Mouse (Mus musculus): Measurements from ENCODE around the gene Fgf15. TPM values are rescaled to one million over a fixed set of nuclear protein-coding genes. Genes with fewer than 3 reads are reported as not detected.
A peak's percentile ranks its signal among the peaks of the same experiment; 100 is the strongest.
"Not testable (repeated sequence)": the region's sequence is repeated elsewhere in the genome, so short reads cannot be mapped to it uniquely, and the experiment has no call there.

Fgf15 gene
- polyA plus RNA-seq, 1 experiment: 1.3 TPM

DNA sequence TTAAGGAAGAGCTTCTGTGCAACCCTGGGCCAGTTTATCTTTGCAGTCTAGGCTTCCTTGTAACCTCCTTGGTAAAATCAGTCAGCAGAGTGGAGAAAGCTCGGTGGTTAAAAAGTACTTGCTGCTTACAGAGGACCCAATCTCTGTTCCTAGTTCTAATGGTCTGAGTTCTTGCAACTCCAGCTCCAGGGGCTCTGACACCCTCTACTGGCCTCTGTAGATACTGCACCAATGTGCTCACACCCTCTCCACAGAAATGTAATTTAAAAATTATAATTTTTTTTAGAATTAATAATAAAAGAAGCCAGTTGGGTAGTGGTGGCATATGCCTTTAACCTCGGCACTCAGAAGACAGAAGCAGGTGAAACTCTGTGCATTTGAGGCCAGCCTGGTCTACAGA, 8.7 kb upstream of the Fgf15 start:
- TF ChIP-seq GATA1 (IDR thresholded peaks at IDR 0.05; ENCODE audit: borderline replicate concordance, low read length) (no peak), FLI1 (IDR thresholded peaks at IDR 0.05; ENCODE audit: low read length) (no peak)

DNA sequence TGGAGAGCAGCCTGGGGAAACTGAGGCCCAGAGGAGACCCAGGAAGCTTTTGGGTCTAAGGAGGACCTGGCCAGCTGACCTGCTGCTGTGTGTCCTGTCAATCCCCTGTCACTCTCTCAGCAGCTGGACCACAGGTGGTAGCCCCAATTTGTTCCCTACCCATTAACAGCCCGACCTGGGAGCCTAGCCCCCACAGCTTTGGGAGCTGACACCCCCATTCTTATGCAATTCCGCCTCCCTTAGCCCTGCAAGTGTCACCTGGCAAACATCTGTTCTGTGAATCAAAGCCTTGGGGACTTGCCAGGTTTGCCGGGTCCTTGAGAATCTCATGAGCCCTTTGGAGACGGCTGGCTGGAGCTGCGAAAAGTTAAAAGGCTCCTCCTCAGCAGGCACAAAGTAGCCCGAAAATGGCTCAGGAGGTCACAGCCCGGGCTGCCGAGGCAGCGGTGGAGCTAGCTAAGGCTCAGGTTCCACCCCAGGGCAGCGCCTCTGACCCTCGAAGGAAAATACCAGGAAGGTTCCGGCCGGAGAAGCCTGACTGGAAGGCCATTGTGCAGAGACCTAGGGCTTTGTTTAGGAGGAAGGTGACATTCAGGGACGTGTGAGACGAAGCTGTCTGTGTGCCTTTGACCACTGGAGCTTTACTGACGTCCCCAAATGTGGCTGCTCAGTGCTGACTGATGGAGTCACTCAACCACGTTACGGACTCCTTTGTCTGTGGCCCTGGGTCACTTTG, 7.6 kb upstream of the Fgf15 start:
- Histone ChIP-seq H3K4me3 (replicated peaks) (no peak overlapping the region), H3K4me1 (no peaks in the 10 kb centered on the region), H3K36me3 (replicated peaks; ENCODE audit: low read length) (no peaks in the 10 kb centered on the region), H3K9me3 (0 out of 2 replicates have a peak, but pooled peaks cover 7% of the 10 kb centered on the region), H3K27me3 (replicated peaks) (peaks cover 58% of the 10 kb centered on the region)
- TF ChIP-seq GATA1 (IDR thresholded peaks at IDR 0.05; ENCODE audit: borderline replicate concordance, low read length): no peak
- no peak for TF ChIP-seq FLI1 (IDR thresholded peaks at IDR 0.05; ENCODE audit: low read length)

More for the DNA sequence above, 8.7 kb upstream of the Fgf15 start:
- Histone ChIP-seq H3K9me3 (0 out of 2 replicates have a peak, but pooled peaks cover 7% of the 10 kb centered on the region), H3K4me1 (no peaks in the 10 kb centered on the region), H3K36me3 (replicated peaks; ENCODE audit: low read length) (no peaks in the 10 kb centered on the region), H3K4me3 (replicated peaks) (no peak overlapping the region), H3K27me3 (replicated peaks) (peaks cover 63% of the 10 kb centered on the region)

DNA sequence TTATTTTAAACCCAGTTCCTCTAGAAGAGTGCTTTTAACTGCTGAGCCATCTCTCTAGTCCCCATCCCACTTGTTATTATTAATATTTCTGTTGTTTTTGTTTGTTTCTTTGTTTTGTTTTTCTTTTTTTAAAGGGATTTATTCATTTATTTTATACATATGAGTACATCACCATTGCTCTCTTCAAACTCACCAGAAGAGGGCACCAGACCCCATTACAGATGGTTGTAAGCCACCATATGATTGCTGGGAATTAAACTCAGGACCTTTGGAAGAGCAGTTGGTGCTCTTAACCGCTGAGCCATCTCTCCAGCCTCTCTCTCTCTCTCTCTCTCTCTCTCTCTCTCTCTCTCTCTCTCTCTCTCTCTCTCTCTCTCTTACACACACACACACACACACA, 5.7 kb upstream of the Fgf15 start:
- Histone ChIP-seq H3K27me3 (replicated peaks) (peaks cover 56% of the 10 kb centered on the region), H3K4me1 (peaks cover 13% of the 10 kb centered on the region)
- not testable (repeated sequence) for H3K4me3 ChIP-seq (replicated peaks); H3K36me3 ChIP-seq (replicated peaks; ENCODE audit: low read length); H3K9me3 ChIP-seq

DNA sequence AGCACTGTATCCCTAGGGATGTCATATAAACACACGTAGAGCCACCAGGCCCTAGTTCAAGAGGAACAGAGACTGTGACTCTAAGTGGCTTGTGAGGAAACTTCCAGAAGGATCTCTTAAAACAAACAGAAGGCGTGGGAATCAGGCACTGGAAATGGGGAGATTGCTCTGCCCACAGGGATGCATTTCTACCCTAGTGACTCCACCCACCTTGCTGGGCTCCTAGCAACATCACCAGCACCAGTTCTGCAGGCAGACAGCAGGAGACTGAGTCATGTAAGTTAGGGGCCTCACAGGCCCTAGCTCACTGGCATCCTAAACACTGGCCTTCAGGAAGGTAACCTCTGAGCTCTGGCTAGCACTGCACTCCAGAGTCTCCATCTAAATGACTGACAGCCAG, 4.5 kb upstream of the Fgf15 start:
- no peaks in the 10 kb centered on the region for H3K36me3 ChIP-seq (replicated peaks; ENCODE audit: low read length)
- no peak for TF ChIP-seq FLI1 (IDR thresholded peaks at IDR 0.05; ENCODE audit: low read length)
- TF ChIP-seq GATA1 (IDR thresholded peaks at IDR 0.05; ENCODE audit: borderline replicate concordance, low read length): no peak
- no peak overlapping the region for H3K4me3 ChIP-seq (replicated peaks)
- H3K9me3 ChIP-seq: 0 out of 2 replicates have a peak, but pooled peaks cover 7% of the 10 kb centered on the region
- H3K4me1 ChIP-seq: peaks cover 25% of the 10 kb centered on the region
- peaks cover 66% of the 10 kb centered on the region for H3K27me3 ChIP-seq (replicated peaks)

DNA sequence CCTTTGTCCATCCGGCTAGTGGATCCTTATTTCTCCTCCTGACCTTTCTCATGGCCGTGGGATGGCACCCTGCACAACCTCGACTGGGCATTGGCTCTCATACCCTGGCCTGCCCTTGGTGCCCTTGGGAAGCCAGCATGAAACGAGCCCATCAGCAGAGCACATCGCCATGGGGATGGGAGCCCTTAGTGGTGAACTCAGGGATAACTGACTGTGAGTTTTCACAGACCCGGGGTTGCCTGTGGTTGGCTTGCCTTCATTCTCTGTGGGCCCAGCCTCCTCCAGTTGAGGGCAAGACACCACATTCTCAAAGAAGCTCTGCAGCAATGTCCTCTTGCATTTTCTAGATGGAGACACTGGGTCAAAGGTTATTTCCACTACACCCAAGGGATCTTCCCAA, 4.0 kb upstream of the Fgf15 start:
- Histone ChIP-seq H3K9me3 (0 out of 2 replicates have a peak, but pooled peaks cover 7% of the 10 kb centered on the region), H3K36me3 (replicated peaks; ENCODE audit: low read length) (no peaks in the 10 kb centered on the region), H3K27me3 (replicated peaks) (peaks cover 66% of the 10 kb centered on the region), H3K4me1 (peaks cover 29% of the 10 kb centered on the region), H3K4me3 (replicated peaks) (no peak overlapping the region)
- TF ChIP-seq FLI1 (IDR thresholded peaks at IDR 0.05; ENCODE audit: low read length): no peak
- no peak for TF ChIP-seq GATA1 (IDR thresholded peaks at IDR 0.05; ENCODE audit: borderline replicate concordance, low read length)

DNA sequence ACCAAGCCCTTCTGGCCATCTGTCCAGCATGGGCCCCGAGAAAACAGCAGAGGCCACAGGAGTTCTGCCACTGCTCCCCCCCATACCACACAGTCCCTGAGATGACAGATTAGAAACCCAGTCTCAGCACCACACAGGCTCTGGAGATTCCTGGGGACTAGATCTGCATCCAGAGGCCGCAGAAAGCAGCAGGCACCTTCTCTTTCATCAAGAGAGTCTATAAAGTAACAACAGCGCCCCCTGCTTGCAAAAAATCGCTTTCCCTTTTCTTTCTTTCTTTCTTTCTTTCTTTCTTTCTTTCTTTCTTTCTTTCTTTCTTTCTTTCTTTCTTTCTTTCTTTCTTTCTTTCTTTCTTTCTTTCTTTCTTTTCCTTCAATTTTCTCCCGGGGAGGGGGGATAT, 2.1 kb upstream of the Fgf15 start:
- H3K4me1 ChIP-seq: peaks cover 29% of the 10 kb centered on the region
- H3K27me3 ChIP-seq (replicated peaks): peaks cover 71% of the 10 kb centered on the region
- H3K36me3 ChIP-seq (replicated peaks; ENCODE audit: low read length): no peaks in the 10 kb centered on the region
- TF ChIP-seq GATA1 (IDR thresholded peaks at IDR 0.05; ENCODE audit: borderline replicate concordance, low read length) (no peak), FLI1 (IDR thresholded peaks at IDR 0.05; ENCODE audit: low read length) (no peak)
- no peaks in the 10 kb centered on the region for H3K9me3 ChIP-seq
- peak overlapping the region; percentile 94 for H3K4me3 ChIP-seq (replicated peaks)

DNA sequence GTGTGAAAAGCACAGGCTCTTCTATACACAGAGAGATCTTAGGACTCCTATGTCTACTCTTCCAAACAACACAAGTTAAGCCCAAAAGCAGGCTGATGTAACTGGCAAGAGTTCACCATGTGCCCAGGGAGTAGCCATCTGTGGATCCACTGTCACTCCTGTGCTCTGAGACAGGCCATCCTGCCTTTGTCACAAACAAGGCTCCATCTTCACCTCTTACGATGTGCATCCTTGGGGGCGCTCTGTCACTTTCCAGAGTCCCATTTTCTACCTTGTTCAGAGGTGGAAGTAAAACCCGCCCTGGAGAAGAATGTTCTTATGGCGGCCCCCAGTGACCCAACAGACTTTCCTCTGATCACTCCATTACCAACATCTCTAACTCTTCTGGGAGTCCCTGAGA, 1.6 kb upstream of the Fgf15 start:
- Histone ChIP-seq H3K4me1 (peaks cover 29% of the 10 kb centered on the region), H3K27me3 (replicated peaks) (peaks cover 71% of the 10 kb centered on the region), H3K9me3 (no peaks in the 10 kb centered on the region), H3K4me3 (replicated peaks) (peak overlapping the region; percentile 94), H3K36me3 (replicated peaks; ENCODE audit: low read length) (no peaks in the 10 kb centered on the region)
- TF ChIP-seq GATA1 (IDR thresholded peaks at IDR 0.05; ENCODE audit: borderline replicate concordance, low read length) (no peak), FLI1 (IDR thresholded peaks at IDR 0.05; ENCODE audit: low read length) (no peak)

DNA sequence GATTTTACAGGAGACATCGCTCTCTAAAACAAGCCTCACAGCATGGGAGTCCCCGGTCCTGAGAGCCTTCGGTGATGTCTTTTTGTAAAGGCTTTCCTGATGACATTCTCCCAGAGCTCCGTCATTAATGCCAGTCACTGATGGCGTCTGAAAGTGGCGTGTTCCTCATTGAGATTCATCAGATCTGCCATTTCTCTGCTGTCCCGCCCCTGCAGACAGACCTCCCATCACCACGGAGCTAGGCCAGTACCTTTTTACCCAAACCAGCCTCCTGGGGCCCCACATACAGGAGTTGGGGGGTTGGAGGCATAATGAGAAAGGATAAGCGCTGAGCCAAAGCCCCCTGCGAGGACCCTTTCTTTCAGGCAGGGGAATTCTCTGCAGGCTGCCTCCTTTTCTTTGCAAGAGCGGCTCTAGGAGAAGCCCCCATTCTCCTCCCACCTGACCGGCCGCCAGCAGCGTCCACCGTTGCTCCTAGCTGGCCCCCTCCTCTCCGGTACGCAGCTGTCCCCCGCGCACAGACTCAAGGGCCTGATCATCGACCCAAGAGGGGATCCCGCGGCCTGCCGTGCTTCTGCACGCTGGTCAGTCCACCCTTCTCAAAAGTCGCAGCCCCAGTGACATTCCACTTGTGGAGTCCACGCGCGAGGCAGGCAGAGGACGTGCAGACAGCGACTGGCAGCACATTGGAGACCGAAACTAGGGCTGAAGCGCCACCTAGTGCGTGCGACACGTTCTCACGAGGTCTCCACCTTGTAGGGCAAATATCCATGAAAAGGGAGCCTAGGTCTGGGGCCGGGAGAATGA, 823 bp upstream of the Fgf15 start:
- no peak for TF ChIP-seq FLI1 (IDR thresholded peaks at IDR 0.05; ENCODE audit: low read length)
- TF ChIP-seq GATA1 (IDR thresholded peaks at IDR 0.05; ENCODE audit: borderline replicate concordance, low read length): no peak
- Histone ChIP-seq H3K27me3 (replicated peaks) (peaks cover 72% of the 10 kb centered on the region), H3K9me3 (no peaks in the 10 kb centered on the region), H3K36me3 (replicated peaks; ENCODE audit: low read length) (no peaks in the 10 kb centered on the region), H3K4me3 (replicated peaks) (peak overlapping the region; percentile 94), H3K4me1 (peaks cover 29% of the 10 kb centered on the region)

DNA sequence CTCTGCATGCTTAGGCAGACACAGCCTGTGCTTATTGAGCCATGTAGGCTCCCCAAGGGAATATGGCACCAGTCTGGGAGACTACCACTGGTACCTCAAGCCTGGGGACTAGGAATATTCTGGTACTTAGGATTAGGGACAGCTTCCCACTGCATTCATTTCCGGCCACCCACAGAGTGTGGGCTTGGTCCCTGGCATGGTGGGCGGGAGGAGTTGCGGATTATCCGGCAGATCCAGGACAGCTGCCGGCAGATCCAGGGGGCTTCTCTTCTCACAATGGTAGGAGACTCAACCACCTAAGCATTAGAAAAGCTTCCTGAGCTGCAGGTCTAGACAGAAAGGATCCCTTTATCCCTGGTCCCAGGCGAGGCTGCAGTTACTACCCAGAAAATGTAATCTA, 2.2 kb downstream of the Fgf15 start:
- H3K27me3 ChIP-seq (replicated peaks): peaks cover 84% of the 10 kb centered on the region
- TF ChIP-seq FLI1 (IDR thresholded peaks at IDR 0.05; ENCODE audit: low read length) (no peak), GATA1 (IDR thresholded peaks at IDR 0.05; ENCODE audit: borderline replicate concordance, low read length) (no peak)
- no peaks in the 10 kb centered on the region for H3K36me3 ChIP-seq (replicated peaks; ENCODE audit: low read length)
- no peak overlapping the region for H3K4me3 ChIP-seq (replicated peaks)
- H3K9me3 ChIP-seq: no peaks in the 10 kb centered on the region
- peaks cover 29% of the 10 kb centered on the region for H3K4me1 ChIP-seq

DNA sequence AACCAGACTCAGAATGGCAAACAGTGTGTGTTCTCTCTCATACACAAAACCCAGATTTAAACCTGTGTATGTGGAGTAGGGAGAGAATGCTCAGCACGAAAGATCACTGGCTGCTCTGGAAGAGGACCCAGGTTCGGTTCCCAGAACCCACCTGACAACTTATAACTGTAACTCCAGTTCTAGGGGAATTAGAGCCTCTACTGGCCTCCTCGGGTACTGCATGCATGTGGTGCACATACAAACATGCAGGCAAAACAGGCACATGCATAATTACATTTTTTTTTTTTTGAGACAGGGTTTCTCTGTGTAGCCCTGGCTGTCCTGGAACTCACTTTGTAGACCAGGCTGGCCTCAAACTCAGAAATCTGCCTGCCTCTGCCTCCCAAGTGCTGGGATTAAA, 9.2 kb downstream of the Fgf15 start:
- H3K4me3 ChIP-seq (replicated peaks): not testable (repeated sequence)
- Histone ChIP-seq H3K27me3 (replicated peaks) (peaks cover 49% of the 10 kb centered on the region), H3K4me1 (peaks cover 30% of the 10 kb centered on the region)

More for the DNA sequence above, 9.2 kb downstream of the Fgf15 start:
- not testable (repeated sequence) for H3K36me3 ChIP-seq (replicated peaks; ENCODE audit: low read length); H3K9me3 ChIP-seq

Measured in megakaryocyte, embryonic 14.5 days (primary cell).